Mouse (Mus musculus) cerebellum, postnatal 25 days (tissue): ENCODE measurements around the gene Cd300lg.

ENCODE experiments used
- DNase-seq, 2 experiments: peaks; one replicate each; pipeline ENCODE4 v3.0.0; 2021; ENCODE audit warnings: mixed read lengths in 2 of 2

Gene Cd300lg

GRCm38 (mm10) chr11:102051954-102052353 is 10.6 kb downstream of the Cd300lg start:
- DNase-seq, result no peak

- DNase-seq, result no peak
Observed at GRCm38 (mm10) chr11:102052697-102053096, 11.4 kb downstream of the Cd300lg start.

DNA sequence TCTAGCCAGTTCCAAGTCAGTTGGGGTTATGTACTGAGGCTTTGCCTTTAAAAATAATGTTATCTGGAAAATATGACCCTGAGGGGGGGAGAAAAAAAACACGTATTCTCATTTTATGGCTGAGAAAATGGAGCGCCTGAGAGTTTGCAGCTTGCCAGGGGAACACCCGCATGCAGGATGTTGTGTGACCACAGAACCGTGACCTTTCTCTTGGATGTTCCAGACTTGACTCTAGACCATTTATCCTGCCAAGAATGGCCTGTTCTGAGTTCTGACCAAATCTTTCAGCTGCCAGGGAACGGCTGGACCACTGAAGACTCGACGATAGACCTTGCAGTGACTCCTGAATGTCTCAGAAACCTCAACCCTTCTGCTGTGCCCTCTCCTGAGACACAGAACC is 11.9 kb downstream of the Cd300lg start:
- DNase-seq, result no peak

- peak; percentile 76 to 85 for DNase-seq
Observed at GRCm38 (mm10) chr11:102053847-102054246, 12.5 kb downstream of the Cd300lg start.

DNA sequence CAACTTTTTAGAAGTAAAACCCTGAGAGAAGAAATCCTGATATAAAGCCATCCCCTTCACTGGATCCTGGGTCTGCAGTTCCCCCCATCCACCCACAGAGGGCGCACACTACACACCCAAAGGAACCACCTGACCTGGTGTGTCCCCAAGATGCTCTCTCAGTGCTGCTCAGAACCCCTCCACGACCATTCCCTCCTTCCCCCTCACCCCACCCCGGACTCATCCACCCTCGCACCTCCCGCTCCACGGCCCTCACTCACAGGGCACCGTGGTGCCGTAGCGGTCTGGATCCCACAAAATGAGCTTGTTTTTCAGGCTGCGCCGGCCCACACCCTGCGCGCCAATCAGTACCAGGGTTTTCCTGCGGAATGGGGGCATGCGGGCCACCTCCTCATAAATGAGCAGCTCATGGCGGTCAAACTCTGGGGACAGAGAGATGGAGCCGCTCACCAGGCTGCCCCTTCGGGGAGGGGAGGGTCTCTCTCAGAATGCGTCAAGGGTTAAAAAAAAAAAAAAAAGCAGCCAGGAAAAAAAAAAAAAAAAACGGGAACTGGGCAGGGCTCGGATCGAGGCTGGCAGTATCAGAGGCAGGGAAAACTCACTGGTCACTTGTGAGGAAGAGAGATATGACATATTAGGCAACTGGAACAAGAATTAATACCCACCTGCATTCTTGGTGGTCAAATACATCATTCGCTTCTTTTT is 20.1 kb downstream of the Cd300lg start:
- peak; percentile 87 to 88 for DNase-seq

DNA sequence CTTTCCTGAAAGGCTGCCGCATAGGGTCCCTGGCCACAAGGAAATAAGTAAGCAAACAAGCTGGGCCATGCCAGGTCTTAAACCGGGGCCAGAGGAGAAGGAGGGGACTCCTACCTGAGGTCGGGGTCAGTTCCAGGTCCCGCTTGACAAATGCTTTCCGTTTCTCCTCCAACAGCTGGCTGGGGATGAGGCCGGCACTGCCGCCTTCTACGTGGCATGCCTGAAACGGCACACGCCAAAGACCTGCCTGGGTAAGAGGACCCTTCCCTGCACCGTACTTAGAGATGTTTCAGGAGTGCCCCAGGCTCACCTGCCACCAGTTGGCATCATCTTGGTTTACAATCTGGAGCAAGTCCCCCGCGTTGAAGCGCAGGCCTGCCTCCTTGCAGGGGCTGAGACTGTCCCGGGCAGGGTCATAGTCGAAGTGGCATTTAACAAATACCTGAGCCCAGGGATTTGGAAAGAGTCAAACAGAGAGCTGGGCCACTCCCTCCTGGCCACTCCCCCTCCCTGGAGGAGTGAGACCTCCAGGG is 20.7 kb downstream of the Cd300lg start:
- DNase-seq, result no peak

DNA sequence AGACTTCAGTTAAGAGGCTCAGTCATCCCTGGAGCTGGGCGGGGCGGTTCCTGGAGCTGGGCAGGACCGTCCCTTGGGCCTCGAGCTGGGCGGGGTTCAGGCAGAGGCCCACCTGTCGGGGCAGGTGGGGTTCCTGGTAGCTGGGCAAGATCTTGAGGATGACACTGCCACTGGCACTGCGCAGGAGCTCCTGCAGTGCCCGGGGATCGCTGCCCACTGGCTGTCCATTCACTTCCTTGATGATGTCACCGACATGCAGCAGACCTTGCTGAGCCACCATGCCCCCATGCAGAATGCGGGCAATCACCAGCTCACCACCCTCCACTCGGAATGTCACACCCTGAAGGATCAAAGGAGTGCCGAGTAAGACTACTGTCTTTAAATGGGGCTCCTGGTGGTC is 21.8 kb downstream of the Cd300lg start:
- DNase-seq, result peak; percentile 66 to 71

- DNase-seq, result no peak
Observed at GRCm38 (mm10) chr11:102068969-102069368, 27.7 kb downstream of the Cd300lg start.

DNA sequence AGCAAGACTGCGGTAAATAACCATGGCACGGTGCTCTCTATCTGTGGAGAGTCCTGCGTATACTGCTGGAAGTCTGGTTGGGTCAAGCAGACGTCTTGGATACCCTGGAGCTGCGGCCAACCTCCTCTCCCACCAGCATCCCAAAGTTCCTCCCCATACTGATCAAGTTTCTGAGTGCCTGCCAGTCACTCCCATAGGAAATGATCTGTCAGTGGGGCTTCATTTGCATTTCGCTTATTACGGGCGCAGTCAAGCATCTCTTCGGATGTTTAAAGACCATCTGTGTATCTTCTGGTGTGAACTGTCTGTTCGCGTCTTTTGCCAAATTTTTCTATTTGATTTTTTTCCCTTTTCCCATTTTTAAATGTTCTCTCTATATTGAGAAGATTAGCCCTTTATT is 28.3 kb downstream of the Cd300lg start:
- DNase-seq, result no peak

DNA sequence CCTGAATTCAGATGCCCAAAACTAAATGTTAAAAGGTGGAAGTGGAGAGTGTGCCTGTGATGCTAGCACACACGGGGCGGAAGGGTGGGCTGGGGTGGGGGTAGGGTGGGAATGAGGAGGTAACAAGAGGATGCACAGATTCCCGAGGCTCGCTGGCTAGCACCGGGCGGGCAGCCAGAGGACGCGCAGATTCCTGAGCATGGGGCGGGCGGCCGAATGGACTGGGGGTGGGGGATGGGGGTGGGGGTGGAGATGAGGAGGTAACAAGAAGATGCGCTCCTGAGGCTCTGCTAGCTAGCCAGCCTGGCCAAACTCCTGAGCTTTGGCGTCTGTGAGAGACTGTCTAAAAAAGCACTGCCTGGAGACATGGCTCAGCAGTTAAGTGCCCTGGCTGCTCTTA is 29.1 kb downstream of the Cd300lg start:
- DNase-seq, result peak in 1 of 2 experiments; percentile 58

- no peak for DNase-seq
Observed at GRCm38 (mm10) chr11:102072729-102073128, 31.4 kb downstream of the Cd300lg start.

- DNase-seq, result no peak
Observed at GRCm38 (mm10) chr11:102073722-102074121, 32.4 kb downstream of the Cd300lg start.

DNA sequence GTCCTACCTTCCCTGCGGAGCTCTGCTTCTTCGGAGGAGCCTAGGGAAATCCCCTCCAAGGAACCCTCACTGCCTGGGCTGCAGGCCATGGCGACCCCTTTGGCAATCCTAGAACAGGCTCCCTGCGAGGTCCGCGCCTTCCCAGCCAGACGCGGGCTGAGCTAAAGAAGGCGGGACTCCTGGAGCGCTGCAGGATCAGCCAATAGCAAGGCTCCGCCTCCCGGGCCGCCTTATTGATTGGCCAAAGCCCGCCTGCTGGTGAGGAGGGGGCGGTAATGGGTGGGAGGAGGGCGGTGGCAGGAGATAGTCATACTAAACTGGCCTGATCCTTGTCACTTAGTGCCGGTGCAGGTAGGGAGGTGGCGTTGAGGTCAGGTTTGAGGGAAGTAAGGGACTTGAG is 41.0 kb downstream of the Cd300lg start:
- DNase-seq, result peak; percentile 56 to 74

DNA sequence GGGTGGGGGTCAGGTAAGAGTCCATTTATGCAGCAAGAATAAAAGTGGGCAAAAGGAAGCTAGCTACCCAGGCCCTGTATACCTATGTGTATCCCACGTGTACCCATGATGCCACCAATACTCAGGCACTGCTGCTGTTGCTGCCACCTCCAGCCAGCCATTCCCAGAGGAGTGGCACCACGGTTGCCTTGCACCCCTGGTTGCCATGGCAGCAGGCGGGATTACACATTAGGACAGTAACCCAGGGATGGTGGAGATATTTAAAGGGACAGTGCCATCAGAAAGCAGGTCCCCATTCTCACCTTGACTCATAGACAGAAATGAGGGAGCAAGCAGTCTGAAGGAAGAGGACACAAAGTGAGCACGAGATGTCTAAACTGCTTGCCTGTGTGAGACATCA is 41.9 kb downstream of the Cd300lg start:
- DNase-seq, result no peak

DNA sequence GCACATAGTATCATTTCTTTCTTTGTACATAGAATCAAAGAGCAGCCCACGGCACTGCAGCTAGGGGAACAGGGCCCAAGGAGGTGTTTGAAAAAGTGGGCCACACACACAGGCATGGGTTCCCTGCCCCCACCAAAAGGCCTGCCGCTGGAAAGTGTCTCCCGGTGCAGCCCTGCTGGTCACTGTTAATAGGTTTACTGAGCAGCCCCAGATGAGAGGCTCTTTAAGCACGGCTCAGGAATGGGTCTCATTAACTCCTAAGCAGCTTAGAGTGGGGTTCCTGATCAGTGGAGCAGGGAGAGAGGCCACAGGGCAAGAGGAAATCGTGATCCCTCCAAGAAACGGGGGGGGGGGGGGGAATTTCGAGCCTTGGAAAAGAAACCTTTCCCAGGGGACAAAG is 42.9 kb downstream of the Cd300lg start:
- no peak for DNase-seq

- no peak for DNase-seq
Observed at GRCm38 (mm10) chr11:102086331-102086730, 45.0 kb downstream of the Cd300lg start.

DNA sequence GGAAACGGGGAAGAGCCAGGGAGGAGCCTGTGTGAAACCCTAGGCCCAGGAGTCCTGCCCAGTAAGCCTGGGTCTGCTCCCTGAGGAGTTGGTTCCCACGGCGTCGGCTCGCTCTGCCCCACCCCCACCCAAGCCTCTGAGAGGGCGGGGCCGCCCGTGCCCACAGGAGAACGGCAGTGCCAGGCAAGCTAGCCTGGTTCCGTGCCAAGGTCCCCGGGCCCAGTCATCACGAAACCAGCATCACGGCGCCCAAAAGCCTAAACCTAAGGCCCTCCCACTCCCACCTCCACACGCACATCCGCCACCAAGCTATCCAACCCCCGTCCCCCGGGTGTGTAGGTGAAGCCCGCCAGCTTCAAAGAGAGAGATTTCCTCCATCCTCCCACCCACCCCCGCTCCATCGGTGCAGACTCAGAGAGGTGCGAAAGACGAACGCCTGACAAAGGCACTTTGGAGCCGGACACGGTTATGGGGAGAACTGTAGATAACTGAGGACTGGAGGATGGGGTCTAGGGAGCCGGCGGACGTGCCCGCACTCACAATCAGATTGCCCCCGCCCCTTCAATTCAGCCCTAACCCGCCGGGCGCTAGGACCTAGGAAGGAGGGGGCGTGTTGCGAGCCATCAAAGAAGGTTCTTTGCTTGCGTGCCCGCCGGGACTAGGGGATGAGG is 45.9 kb downstream of the Cd300lg start:
- peak; percentile 79 to 88 for DNase-seq

DNA sequence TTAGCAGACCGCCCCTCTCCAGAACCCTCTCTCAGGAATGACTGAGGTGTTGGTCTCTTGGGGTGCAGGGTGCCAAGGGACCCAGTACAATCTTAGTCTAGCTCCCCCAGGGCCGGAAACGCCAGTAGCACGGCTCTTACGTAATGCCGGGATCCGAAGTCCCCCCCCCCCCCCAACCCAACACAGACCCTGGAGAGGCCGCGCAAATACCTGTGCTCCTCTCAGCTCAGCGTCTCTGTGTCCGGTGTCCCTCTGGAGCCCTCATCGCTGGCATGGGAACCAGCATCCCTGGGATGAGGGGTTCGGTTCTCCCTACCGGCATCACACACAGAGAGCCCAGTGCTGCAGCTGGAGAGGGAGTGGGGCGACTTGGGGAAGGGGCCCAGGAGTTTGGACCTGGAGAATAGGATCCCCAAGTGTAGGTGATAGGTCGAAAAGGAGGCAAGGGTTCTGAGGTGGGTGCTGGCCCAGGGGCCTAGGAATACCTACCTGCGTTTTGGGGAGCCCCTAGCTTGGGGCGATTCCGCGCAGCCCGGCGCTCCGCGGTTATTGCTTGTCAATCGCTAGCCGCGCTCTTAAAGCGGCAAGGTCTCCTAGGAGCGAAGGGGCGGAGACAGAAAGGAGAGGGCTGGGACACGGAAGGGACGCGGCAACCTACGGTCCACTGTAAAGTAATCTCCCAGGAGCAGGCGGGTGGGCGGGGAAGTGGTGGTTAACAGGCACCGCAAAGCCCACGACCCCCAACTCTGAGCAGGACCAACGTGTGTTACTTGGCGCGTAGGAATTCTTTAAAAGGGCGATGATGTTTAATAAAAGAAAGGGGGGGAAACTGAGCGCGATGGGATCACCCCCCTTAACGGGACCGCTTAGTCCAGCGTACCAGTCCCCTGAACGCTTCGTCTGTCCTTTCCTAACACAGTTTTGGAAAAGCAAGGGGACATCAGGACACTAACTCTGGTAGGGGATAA is 46.9 kb downstream of the Cd300lg start, which contains the start of gene Mpp2:
Mpp2 (minus strand) TSS at position 585 of the 968 bp plus-strand sequence.
- DNase-seq, result peak; percentile 77 to 82

- DNase-seq, result peak; percentile 70 to 85
Observed at GRCm38 (mm10) chr11:102089088-102089808, 47.9 kb downstream of the Cd300lg start.

DNA sequence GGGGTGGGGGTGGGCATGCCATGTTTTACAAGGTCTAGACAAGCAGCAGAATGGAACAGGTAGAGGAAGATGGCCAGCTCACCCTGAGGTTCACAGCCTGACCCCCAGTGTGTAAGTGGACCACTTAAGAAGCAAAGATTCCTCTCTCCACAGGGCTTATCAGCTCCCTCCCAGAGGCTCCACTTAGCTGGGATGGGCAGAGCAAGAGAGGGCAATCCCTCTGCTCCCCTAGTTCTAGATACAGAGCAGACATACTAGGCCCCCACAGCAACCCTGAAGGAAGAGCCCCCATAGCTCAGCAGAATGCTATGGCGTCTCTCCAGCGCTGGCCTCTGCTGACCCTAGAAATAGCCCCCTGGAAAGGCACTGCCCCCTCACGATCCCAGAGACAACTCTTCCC is 54.4 kb downstream of the Cd300lg start:
- DNase-seq, result no peak

- no peak for DNase-seq
Observed at GRCm38 (mm10) chr11:102096446-102096845, 55.1 kb downstream of the Cd300lg start.

DNA sequence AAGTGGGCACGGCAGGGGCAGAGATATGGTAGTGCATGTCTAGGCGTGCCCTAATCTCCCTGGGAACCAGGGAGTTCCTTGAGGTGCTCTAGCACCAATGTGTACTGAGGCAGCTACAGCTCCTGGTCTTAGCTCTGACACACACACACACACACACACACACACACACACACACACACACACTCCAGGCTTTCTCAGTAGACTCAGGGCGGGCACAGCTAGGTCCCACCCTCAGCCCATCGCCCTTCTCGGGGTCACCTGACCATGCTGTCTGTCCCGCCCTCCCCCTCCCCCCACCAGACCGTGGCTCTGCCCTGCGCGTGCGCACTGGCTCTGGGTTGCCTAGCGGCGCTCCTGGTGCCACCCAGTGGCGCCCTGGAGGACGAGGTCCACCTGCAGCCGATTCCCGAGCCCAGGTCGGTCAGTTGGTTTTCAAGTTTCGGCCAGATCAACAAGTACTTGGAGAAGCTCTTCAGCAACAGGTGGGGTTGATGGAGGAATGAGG is 55.6 kb downstream of the Cd300lg start:
- DNase-seq, result peak; percentile 77 to 88
